Mouse (Mus musculus): ENCODE data around the gene Fxr2.
"Not testable (repeated sequence)": the region's sequence is repeated elsewhere in the genome, so short reads cannot be mapped to it uniquely, and the experiment has no call there.

Fxr2 gene

GRCm38 (mm10) chr11:69685526-69686148 is 52.8 kb downstream of the Fxr2 start, which contains the start of gene Tnfsf13:
Gene Tnfsf13, minus strand, starts transcription at chr11:69685784.
- DNase-seq: no peak

- DNase-seq: no peak
These were observed 53.6 kb downstream of the Fxr2 start for GRCm38 (mm10) chr11:69686377-69686776.

- no peak for DNase-seq
These were observed 54.3 kb downstream of the Fxr2 start for GRCm38 (mm10) chr11:69687061-69687460.

- DNase-seq: no peak
These were observed 57.1 kb downstream of the Fxr2 start for GRCm38 (mm10) chr11:69689891-69690290.

- no peak for DNase-seq
These were observed 59.5 kb downstream of the Fxr2 start for GRCm38 (mm10) chr11:69692196-69692811.

GRCm38 (mm10) chr11:69692863-69693262 is 60.1 kb downstream of the Fxr2 start:
- DNase-seq: no peak

GRCm38 (mm10) chr11:69693421-69693965 is 60.7 kb downstream of the Fxr2 start:
- DNase-seq: no peak

GRCm38 (mm10) chr11:69695046-69695360 is 62.2 kb downstream of the Fxr2 start:
- DNase-seq: no peak

GRCm38 (mm10) chr11:69695361-69696181 is 62.8 kb downstream of the Fxr2 start, which contains the start of the genes Tnfsf12 and Tnfsfm13:
Gene Tnfsf12, minus strand, starts transcription at chr11:69695849.
Gene Tnfsfm13, minus strand, starts transcription at chr11:69696098.
- DNase-seq: no peak

GRCm38 (mm10) chr11:69697396-69697795 is 64.6 kb downstream of the Fxr2 start:
- DNase-seq: no peak

- no peak for DNase-seq
These were observed 65.8 kb downstream of the Fxr2 start for GRCm38 (mm10) chr11:69698574-69698973.

- DNase-seq: no peak
These were observed 66.8 kb downstream of the Fxr2 start for GRCm38 (mm10) chr11:69699595-69699994.

- not testable (repeated sequence) for DNase-seq
These were observed 70.1 kb downstream of the Fxr2 start for GRCm38 (mm10) chr11:69702886-69703285.
